Mouse (Mus musculus): ENCODE measurements at regions not wholly inside any gene's neighbourhood (a gene's known extent, or its start where the extent isn't known, plus 50 kb on each side); places are given as distances from the start of the nearest gene placed in this dataset.

DNA sequence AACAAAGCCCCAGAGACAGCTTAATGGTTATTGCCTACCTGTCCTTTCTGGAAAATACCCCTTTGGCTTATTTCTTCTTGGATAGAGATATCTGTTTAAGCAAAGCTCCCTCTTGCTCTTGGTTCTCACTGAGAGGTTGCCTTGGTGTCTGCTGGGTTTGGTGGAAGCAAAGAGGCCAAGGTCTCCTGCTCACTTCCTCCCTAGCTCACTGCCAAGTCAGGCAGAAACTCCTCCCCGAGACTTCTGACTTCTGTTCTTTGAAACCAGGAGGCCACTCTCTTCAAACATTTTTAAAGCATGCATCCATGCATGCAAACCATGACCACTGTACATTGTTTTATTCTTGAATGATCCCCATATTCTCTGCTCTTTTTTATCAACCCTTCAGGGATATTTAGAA lies 354.6 kb downstream of the Ankrd50 start:
- no peaks in the 10 kb centered on the region for H3K9me3 ChIP-seq (ENCODE audit: control insufficient read depth, low read length)
- no peak overlapping the region for H3K4me2 ChIP-seq
- H3K9ac ChIP-seq (ENCODE audit: low read depth, low read length) = no peak overlapping the region
- DNase-seq (ENCODE audit: low spot score) (no peak), ATAC-seq (replicated peaks; ENCODE audit: low FRiP score) (no peak)
- no peaks in the 10 kb centered on the region for H3K27me3 ChIP-seq (replicated peaks; ENCODE audit: control insufficient read depth, insufficient read depth, low read length)
- WGBS = 38% methylated on average over 1 of the region's 1 CpGs
- no peak overlapping the region for H3K27ac ChIP-seq (ENCODE audit: low read depth, low read length)
- no peaks in the 10 kb centered on the region for H3K4me1 ChIP-seq (replicated peaks; ENCODE audit: control insufficient read depth, insufficient read depth, low read length)
- H3K36me3 ChIP-seq (ENCODE audit: control insufficient read depth, insufficient read depth, low read length) = no peaks in the 10 kb centered on the region
- no peak overlapping the region for H3K4me3 ChIP-seq (ENCODE audit: low read depth, low read length)

DNA sequence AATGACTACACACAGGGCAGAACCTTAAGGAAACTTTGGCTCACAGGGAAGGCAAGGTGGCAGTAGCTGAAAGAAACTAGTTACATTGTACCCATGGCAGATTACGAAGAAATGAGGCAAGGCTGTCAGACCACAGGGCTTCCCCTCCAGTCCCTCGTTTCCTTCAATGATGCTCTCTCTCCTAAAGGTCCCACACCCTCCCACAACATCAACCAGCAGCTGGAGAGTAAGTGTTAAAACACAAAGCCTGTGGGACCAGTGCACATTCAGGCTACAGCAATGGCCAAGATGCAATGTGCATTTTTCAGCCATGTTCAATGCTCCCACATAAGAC lies 355.5 kb downstream of the Ankrd50 start:
- DNase-seq (ENCODE audit: low spot score) = no peak
- Histone ChIP-seq H3K27me3 (replicated peaks; ENCODE audit: control insufficient read depth, insufficient read depth, low read length) (no peaks in the 10 kb centered on the region), H3K4me2 (no peak overlapping the region), H3K27ac (ENCODE audit: low read depth, low read length) (no peak overlapping the region), H3K4me1 (replicated peaks; ENCODE audit: control insufficient read depth, insufficient read depth, low read length) (no peaks in the 10 kb centered on the region), H3K9ac (ENCODE audit: low read depth, low read length) (no peak overlapping the region), H3K36me3 (ENCODE audit: control insufficient read depth, insufficient read depth, low read length) (no peaks in the 10 kb centered on the region), H3K9me3 (ENCODE audit: control insufficient read depth, low read length) (no peaks in the 10 kb centered on the region), H3K4me3 (ENCODE audit: low read depth, low read length) (no peak overlapping the region)
- 60% methylated on average over 2 of the region's 2 CpGs for WGBS
- ATAC-seq (replicated peaks; ENCODE audit: low FRiP score) = no peak

DNA sequence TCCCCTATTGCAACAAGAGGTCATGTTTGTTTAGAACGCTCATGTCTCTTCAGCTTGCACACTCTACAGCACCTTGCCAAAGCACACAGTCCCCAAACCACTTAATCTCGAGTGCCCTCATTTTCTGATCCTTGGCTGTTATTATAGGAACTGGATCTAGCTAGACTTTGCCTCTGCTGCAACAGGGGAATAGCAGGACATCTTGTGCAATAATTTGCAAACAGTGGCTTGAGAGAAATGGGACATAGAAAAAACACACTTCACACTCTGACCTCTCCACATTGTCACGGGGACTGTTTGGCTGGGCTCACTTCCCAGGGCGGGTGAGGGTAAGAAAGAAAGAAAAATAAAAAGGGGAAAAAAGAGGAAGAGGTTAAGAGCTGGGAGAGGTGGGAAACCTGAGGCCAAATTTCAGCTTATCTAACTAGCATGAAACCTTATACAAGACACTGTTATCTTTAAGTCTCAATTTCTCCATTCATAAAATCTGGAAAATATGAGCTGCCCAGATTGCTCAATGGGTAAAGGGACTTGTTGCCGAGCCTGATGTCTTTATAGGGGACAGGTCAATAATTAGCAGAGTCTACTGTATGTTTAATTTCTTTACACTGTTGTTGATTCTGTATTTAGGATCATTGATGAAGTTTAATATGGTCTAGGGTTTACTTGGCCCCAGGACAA lies 356.0 kb downstream of the Ankrd50 start:
- no peak overlapping the region for H3K4me2 ChIP-seq
- H3K9ac ChIP-seq (ENCODE audit: low read depth, low read length) = no peak overlapping the region
- H3K9me3 ChIP-seq (ENCODE audit: control insufficient read depth, low read length) = no peaks in the 10 kb centered on the region
- H3K4me3 ChIP-seq (ENCODE audit: low read depth, low read length) = no peak overlapping the region
- no peak for DNase-seq (ENCODE audit: low spot score)
- no peaks in the 10 kb centered on the region for H3K4me1 ChIP-seq (replicated peaks; ENCODE audit: control insufficient read depth, insufficient read depth, low read length)
- no peaks in the 10 kb centered on the region for H3K27me3 ChIP-seq (replicated peaks; ENCODE audit: control insufficient read depth, insufficient read depth, low read length)
- no peak overlapping the region for H3K27ac ChIP-seq (ENCODE audit: low read depth, low read length)
- ATAC-seq (replicated peaks; ENCODE audit: low FRiP score) = no peak
- WGBS = 57% methylated on average over 5 of the region's 5 CpGs
- H3K36me3 ChIP-seq (ENCODE audit: control insufficient read depth, insufficient read depth, low read length) = no peaks in the 10 kb centered on the region

DNA sequence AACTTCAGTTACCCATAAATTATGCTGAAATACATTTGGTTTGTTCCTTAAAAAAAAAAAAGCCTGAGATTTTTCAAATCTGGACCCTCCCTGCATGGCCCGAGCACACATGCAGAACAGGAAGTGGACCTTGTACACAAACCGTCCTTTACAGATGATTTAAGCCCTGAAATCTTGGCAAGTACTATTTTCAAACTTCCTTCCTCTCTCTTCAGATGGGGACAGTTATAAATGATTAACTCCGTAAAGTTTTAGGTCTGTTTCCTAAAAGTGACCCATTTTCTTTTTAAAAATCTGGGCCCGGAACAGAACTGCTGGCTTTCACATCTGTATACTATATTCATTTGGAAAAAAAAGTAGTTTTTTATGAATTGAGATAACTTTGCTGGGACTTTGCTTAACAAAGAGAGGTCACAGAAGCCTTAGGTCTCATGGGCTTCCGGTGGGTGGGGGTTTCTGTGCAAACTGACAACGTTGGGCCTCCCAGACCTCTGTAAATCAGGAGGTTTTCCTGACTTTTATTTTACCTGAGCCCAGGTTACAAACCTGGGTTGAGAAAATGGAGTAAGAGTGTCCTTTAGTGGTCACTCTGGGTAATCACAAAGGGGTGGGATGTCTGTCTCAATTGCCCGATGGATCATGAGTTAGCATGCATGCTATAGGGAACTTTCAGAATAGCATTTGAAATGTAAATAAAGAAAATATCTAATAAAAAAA lies 368.4 kb downstream of the Ankrd50 start:
- no peak overlapping the region for H3K27ac ChIP-seq (ENCODE audit: low read depth, low read length)
- H3K4me2 ChIP-seq = no peak overlapping the region
- no peak overlapping the region for H3K9ac ChIP-seq (ENCODE audit: low read depth, low read length)
- H3K27me3 ChIP-seq (replicated peaks; ENCODE audit: control insufficient read depth, insufficient read depth, low read length) = no peaks in the 10 kb centered on the region
- no peak for ATAC-seq (replicated peaks; ENCODE audit: low FRiP score)
- DNase-seq (ENCODE audit: low spot score) = no peak
- no peaks in the 10 kb centered on the region for H3K9me3 ChIP-seq (ENCODE audit: control insufficient read depth, low read length)
- WGBS = 39% methylated on average over 7 of the region's 7 CpGs
- no peak overlapping the region for H3K4me3 ChIP-seq (ENCODE audit: low read depth, low read length)
- no peaks in the 10 kb centered on the region for H3K4me1 ChIP-seq (replicated peaks; ENCODE audit: control insufficient read depth, insufficient read depth, low read length)
- no peaks in the 10 kb centered on the region for H3K36me3 ChIP-seq (ENCODE audit: control insufficient read depth, insufficient read depth, low read length)

DNA sequence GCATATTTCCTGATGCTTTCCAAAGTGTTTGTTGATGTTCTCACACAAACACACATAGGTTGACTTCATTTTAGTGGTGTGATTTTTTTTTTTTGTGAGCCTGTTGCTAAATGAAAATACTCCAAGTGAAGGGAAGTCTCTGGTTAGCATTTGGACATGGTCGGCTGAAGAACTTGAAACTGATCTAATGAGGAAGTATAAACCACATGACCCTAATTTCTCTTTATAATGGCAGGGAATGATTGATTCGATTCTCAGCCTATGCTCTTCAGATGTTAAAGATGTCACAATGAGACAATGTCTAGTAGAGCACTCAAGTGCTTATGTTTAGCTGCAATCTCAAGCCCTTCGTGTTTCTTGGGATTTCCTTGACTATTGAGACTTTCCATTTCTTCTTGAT lies 372.1 kb downstream of the Ankrd50 start:
- no peaks in the 10 kb centered on the region for H3K27me3 ChIP-seq (replicated peaks; ENCODE audit: control insufficient read depth, insufficient read depth, low read length)
- DNase-seq (ENCODE audit: low spot score) (no peak), ATAC-seq (replicated peaks; ENCODE audit: low FRiP score) (no peak)
- H3K4me1 ChIP-seq (replicated peaks; ENCODE audit: control insufficient read depth, insufficient read depth, low read length) = no peaks in the 10 kb centered on the region
- no peak overlapping the region for H3K27ac ChIP-seq (ENCODE audit: low read depth, low read length)
- no peaks in the 10 kb centered on the region for H3K36me3 ChIP-seq (ENCODE audit: control insufficient read depth, insufficient read depth, low read length)
- no peak overlapping the region for H3K9ac ChIP-seq (ENCODE audit: low read depth, low read length)
- no peaks in the 10 kb centered on the region for H3K9me3 ChIP-seq (ENCODE audit: control insufficient read depth, low read length)
- 68% methylated on average over 3 of the region's 3 CpGs for WGBS
- H3K4me3 ChIP-seq (ENCODE audit: low read depth, low read length) = no peak overlapping the region
- no peak overlapping the region for H3K4me2 ChIP-seq

DNA sequence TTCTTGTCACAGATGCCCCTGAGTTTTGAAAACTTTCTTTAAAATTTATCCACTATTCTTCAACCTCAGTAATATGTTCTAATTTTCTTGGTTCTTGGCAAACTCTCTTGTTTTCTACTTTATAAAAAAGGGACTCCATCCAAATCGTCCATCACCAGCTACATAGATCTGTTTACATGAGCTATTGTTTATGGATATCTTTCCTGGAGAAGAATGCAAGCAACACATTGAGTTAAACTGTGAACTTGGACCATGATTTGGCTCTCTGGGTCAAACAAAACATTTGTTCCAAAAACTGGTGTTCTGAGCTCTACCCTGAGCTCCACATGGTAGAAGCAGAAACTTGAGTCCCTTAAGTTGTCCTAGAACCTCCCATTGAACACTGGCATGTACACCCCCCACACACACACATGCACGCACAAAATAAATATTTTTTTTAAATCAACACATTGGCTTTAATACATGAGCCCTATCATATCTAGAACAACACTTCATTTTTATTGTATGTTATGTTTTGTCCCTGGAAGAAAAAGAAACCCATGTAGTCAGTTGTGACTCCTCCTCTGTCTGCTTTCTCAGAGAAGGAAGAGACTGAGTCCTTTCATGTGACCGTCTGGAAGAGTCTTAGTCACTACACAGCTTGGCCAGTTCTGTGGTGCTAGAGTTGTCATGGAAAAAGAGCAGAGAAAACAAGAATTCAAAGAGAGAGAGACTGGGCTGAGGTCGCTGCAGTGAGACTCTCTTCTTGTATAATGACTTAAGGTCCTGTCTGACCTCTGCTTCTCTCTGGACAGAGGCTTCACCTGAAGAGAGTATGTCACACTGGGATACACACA lies 379.4 kb downstream of the Ankrd50 start:
- Histone ChIP-seq H3K27ac (ENCODE audit: low read depth, low read length) (no peak overlapping the region), H3K4me1 (replicated peaks; ENCODE audit: control insufficient read depth, insufficient read depth, low read length) (no peaks in the 10 kb centered on the region)
- 74% methylated on average over 4 of the region's 4 CpGs for WGBS

DNA sequence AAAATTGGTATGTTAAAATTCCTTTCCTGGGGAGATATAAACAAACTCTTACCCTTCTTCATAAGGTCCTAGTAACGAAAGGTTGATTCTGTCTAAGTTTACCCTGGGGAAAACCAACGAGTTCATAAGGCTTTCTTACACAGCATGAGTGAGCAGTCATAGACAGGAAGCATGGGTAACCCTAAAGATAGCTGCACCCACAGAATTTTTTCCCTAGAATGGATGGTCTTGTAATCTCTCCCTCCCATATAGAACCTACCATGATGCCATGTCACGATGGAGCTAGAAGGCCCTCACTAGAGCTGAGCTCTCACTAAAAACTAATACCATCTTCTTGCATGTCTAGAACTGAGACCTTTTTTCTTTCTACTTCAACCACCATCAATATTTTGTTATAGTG lies 380.1 kb upstream of the Gm5148 start:
- no peaks in the 10 kb centered on the region for H3K4me1 ChIP-seq (replicated peaks; ENCODE audit: control insufficient read depth, insufficient read depth, low read length)
- 74% methylated on average over 3 of the region's 3 CpGs for WGBS
- H3K36me3 ChIP-seq (ENCODE audit: control insufficient read depth, insufficient read depth, low read length) = no peaks in the 10 kb centered on the region
- no peak overlapping the region for H3K9ac ChIP-seq (ENCODE audit: low read depth, low read length)
- H3K4me3 ChIP-seq (ENCODE audit: low read depth, low read length) = no peak overlapping the region
- no peak overlapping the region for H3K27ac ChIP-seq (ENCODE audit: low read depth, low read length)
- no peak for ATAC-seq (replicated peaks; ENCODE audit: low FRiP score)
- H3K27me3 ChIP-seq (replicated peaks; ENCODE audit: control insufficient read depth, insufficient read depth, low read length) = no peaks in the 10 kb centered on the region
- H3K9me3 ChIP-seq (ENCODE audit: control insufficient read depth, low read length) = no peaks in the 10 kb centered on the region
- no peak for DNase-seq (ENCODE audit: low spot score)
- no peak overlapping the region for H3K4me2 ChIP-seq

More for the DNA sequence above, 379.4 kb downstream of the Ankrd50 start:
- H3K4me2 ChIP-seq = no peak overlapping the region
- H3K4me3 ChIP-seq (ENCODE audit: low read depth, low read length) = no peak overlapping the region
- H3K27me3 ChIP-seq (replicated peaks; ENCODE audit: control insufficient read depth, insufficient read depth, low read length) = no peaks in the 10 kb centered on the region
- ATAC-seq (replicated peaks; ENCODE audit: low FRiP score) (no peak), DNase-seq (ENCODE audit: low spot score) (no peak)
- H3K9me3 ChIP-seq (ENCODE audit: control insufficient read depth, low read length) = no peaks in the 10 kb centered on the region
- H3K9ac ChIP-seq (ENCODE audit: low read depth, low read length) = no peak overlapping the region
- H3K36me3 ChIP-seq (ENCODE audit: control insufficient read depth, insufficient read depth, low read length) = no peaks in the 10 kb centered on the region

DNA sequence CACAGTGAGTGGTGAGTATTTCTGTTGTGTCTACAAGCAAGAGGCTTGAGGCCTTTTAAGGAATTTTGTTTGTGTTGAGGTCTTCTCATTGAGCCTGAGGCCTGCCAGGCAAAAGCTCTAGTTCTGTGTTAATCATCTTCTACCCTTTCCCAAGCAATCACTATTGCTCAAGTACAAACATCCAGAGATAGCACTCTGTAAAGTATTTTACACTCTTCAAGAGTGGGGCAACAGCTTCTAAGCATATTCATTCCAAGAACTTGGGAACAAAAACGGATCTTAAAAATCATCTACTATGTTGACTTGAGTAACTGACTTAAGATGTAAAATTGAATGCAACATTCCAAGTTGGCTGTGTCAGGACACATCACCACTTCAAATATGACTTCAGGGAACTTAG lies 378.7 kb upstream of the Gm5148 start:
- Histone ChIP-seq H3K4me2 (no peak overlapping the region), H3K4me3 (ENCODE audit: low read depth, low read length) (no peak overlapping the region), H3K9ac (ENCODE audit: low read depth, low read length) (no peak overlapping the region), H3K27ac (ENCODE audit: low read depth, low read length) (no peak overlapping the region), H3K36me3 (ENCODE audit: control insufficient read depth, insufficient read depth, low read length) (no peaks in the 10 kb centered on the region), H3K4me1 (replicated peaks; ENCODE audit: control insufficient read depth, insufficient read depth, low read length) (no peaks in the 10 kb centered on the region), H3K27me3 (replicated peaks; ENCODE audit: control insufficient read depth, insufficient read depth, low read length) (no peaks in the 10 kb centered on the region), H3K9me3 (ENCODE audit: control insufficient read depth, low read length) (no peaks in the 10 kb centered on the region)
- ATAC-seq (replicated peaks; ENCODE audit: low FRiP score) (no peak), DNase-seq (ENCODE audit: low spot score) (no peak)
- 84% methylated on average over 1 of the region's 1 CpGs for WGBS

Data from liver, embryonic 11.5 days (tissue).